Mouse (Mus musculus) granulocyte monocyte progenitor cell, adult 5-6 weeks (primary cell): ENCODE measurements around the gene Ocrl. TPM values are rescaled to one million over a fixed set of nuclear protein-coding genes. Genes with fewer than 3 reads are reported as not detected.

Experiments used
- ATAC-seq: replicated peaks from 2 replicates; pipeline ENCODE4 v1.8.0; 2016; ENCODE audit warnings: mild to moderate bottlenecking, moderate TSS enrichment, inconsistent platforms; ENCODE audit not compliant: poor library complexity, severe bottlenecking
- total RNA-seq, 2 experiments: library from RNA; stranded (forward) in 1 of 2; stranded (reverse) in 1 of 2; fragments of 200-712, 200-1000 nt in 1 of 2; fragments of >200 nt in 1 of 2; fragmentation: Nextera tagmentation in 1 of 2; gene quantifications; 2 replicates each; pipeline ENCODE4 v1.2.3; 2014 to 2017

Ocrl gene
- total RNA-seq, 2 experiments from 2014 or later: 30.9 to 67.6 TPM

- no peak for ATAC-seq
These were observed 59.4 kb downstream of the Ocrl start for GRCm38 (mm10) chrX:47971366-47972128.

DNA sequence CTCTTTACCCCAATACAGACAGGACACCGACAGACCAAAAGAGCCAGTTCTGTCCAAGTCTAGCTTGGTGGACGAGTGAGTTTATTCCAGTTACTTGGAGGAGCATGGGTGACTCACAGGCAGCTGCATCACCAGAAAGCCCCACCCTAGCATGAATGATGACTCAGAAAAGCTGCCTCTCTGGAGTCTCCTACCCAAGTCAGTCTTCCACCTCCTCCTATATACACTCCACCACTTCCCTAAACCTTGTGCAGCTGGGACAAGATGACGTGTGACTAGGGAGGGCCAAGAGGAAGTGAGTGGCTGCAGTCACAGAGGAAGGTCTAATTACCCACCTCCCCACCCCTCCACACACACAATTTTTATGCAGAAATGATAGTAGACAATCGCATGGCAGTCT, 64.4 kb downstream of the Ocrl start:
- ATAC-seq: peak; percentile 99

DNA sequence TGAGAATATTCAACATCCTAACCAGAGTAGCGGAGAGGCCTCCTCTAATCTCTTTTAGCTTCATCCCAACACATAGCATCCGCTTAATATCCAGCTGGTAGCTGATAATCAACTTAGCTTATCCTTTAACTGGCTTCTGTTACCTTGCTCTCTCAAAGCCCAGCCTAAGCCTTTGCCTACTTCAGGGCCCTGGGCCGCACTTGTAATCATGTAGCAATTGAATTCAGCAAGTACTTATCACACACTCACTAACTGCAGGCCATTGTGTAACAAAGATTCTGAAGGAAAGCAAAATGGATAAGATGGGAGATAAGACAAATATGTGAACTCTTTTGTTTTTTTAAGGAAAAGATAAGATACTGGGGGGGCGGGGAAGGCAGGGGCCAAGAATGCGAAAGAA, 64.9 kb downstream of the Ocrl start:
- 0 out of 2 replicates have a peak, but pooled peaks have one; percentile 6 for ATAC-seq

DNA sequence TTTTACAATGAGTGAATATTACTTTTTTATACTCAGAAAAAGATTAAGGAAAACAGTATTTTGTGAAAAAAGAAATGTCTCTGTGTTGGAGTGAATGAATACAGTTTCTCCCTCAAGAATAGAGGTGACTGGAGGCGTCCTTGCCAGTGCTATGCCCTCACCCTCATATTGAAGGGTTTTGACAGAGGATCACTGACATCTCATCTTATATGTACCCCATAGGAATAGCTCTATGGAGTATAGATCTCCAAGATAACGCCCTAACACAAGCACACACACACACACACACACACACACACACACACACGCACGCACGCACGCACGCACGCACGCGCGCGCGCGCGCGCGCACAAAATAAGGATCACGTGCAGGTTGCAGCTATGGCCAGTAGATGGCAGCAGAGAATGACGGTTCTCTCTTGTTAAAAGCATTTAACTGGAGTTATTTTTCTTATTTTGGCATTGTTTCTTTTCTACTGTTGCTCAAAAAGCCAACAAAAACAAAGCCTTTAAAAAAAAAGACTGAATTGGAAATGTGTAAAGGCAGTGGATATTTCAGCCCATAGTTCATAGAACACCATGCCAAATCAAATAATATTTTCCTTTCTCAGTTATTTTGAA, 72.9 kb downstream of the Ocrl start:
- peak; percentile 79 for ATAC-seq

- ATAC-seq: no peak
These were observed 75.8 kb downstream of the Ocrl start for GRCm38 (mm10) chrX:47988024-47988423.

DNA sequence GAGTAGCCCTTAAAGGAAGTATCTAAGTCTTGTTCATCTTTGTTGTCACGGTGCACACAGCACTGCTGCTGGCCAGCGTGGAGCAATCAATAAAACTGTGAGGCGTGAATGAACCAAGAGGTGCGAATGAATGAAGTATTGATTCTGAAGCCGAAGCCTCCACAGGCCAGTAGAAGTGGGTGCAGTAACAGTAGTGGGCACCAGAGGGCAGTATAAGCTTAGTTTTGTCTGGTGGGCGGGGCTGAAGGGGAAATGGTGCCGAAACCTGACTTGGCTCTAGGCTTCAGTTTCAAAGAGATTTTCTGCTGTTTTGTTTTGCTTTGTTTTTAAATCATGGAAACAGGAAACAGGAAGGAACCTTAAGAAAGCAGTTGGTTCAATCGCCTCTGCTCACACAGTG, 80.4 kb downstream of the Ocrl start:
- peak; percentile 97 for ATAC-seq

GRCm38 (mm10) chrX:47998412-47998811, 86.2 kb downstream of the Ocrl start:
- ATAC-seq: no peak

DNA sequence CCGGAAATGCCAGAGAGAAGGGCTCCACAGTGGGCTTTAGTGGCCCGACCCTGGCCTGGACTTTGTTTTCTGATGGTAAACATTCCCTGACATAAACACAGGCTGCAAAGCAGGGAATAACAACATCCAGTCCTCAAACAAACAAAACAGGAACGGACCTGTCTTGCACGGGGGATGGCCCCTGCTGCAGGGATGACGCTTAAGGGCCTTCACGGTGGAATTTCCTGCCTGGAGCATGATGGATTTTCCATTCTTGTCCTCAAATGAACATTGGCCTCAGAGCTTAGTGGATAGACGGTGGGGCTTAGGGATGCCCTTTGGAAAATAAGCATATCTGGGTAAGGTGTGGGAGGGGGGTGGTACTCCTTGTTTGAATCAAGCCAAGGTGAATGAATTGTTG, 89.0 kb downstream of the Ocrl start:
- no peak for ATAC-seq

GRCm38 (mm10) chrX:48004786-48005185, 92.6 kb downstream of the Ocrl start:
- no peak for ATAC-seq

DNA sequence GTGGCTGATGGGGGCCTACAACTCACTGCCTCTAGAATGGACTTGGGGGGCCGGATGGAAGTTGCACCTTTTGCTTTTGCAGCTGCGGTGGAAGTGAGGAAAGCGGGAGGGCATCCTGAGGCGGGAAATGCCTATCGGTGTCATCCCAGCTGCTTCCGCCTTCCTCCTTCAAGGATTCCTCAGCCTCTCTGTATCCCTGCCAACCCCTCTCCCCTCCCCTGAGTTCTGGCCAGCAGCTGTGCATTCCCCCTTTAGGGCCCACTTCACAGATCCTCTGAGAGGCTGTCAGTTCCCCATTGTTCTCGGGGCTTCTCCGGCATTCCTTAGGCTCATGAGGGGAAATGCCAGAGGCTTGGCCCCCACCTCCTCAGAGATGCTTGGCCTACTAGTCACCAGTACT, 93.9 kb downstream of the Ocrl start:
- ATAC-seq: no peak

DNA sequence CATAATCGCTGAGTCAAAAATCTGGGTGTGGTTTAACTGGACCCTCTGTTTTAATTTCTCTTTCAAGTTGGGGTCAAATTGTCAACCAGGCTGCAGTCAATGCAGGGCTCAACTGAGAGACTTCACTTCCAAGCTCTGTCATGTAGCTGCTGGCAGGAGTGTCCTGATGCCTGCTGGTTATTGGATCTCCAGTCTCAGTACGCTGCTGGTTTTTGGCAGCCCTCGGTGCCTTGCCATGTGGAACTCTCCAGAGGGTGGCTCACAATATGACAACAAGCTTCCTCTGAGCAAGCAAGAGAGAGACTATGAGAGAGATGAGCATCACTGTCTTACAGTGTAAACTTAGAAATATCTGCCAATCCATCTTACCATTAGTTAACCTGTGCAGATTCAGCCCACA, 99.5 kb downstream of the Ocrl start:
- no peak for ATAC-seq

Other genes starting within 250 kb of the Ocrl start
- not detected in 2 replicates for gene Smarca1, start 19.4 kb upstream of the Ocrl start, total RNA-seq (2014; fragmentation: Nextera tagmentation)
- not detected in 2 replicates for gene Smarca1, start 19.4 kb upstream of the Ocrl start, total RNA-seq (2017)
- 1.4 and 1.7 TPM in 2 replicates for gene Apln, start 122.5 kb downstream of the Ocrl start, total RNA-seq (2014; fragmentation: Nextera tagmentation)
- 0.62 and 1.6 TPM in 2 replicates for gene Apln, start 122.5 kb downstream of the Ocrl start, total RNA-seq (2017)
- not detected in 2 replicates for gene Xpnpep2, start 196.3 kb downstream of the Ocrl start, total RNA-seq (2014; fragmentation: Nextera tagmentation)
- gene Xpnpep2, start 196.3 kb downstream of the Ocrl start, total RNA-seq (2017): not detected in 2 replicates
- 58.7 and 63.8 TPM in 2 replicates for gene Sash3, start 234.0 kb downstream of the Ocrl start, total RNA-seq (2014; fragmentation: Nextera tagmentation)
- gene Sash3, start 234.0 kb downstream of the Ocrl start, total RNA-seq (2017): 74.4 and 84.7 TPM in 2 replicates